Mouse (Mus musculus) left cerebral cortex, postnatal 10 days (tissue): ENCODE results near the gene Med27. TPM values are rescaled to one million over a fixed set of nuclear protein-coding genes. Genes with fewer than 3 reads are reported as not detected.
A peak's percentile ranks its signal among the peaks of the same experiment; 100 is the strongest.

Experiments
- DNase-seq, 2 experiments: peaks; one replicate each; pipeline ENCODE4 v3.0.0; 2021 to 2022; ENCODE audit warnings: low spot score in 2 of 2, mixed read lengths in 1 of 2; ENCODE audit errors: extremely low spot score in 1 of 2
- intact Hi-C: fragments of 180-260 bp; cut with DNase I; formaldehyde crosslinking; loops from one replicate; pipeline ENCODE4 v1.15.1; 2025
- total RNA-seq, 2 experiments: library from RNA; stranded (reverse); gene quantifications; 2 replicates each; pipeline ENCODE4 v1.2.3; 2021

The Med27 gene
- total RNA-seq = 10 to 100 TPM; 33.5 to 37.9 TPM

DNA sequence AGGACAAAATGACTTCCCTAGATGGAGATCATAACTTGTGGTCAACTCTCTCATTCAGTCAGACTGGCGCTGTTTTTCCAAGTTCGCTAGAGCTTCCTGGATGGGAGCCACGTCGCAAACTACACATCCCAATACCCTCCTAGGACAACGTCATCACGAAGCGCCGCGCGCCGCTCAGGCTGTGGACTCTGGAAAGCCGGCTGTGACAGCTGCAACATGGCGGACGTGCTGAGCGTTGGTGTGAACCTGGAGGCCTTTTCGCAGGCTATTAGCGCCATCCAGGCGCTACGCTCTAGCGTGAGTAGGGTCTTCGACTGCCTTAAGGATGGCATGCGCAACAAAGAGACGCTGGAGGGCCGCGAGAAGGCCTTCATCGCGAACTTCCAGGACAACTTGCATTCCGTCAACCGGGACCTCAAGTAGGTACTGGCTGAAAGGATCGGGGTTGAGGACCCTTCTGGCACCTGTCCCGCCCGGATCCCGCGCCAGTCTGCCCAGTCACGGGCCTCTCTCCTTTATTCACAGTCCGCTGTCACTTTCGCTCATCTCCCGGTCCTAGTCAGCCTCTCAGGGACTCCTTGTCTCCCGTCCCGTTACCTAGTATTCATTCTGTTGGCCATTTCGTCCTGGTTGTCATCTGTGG, at the start of gene Med27:
Med27 (plus strand) TSS at position 191 of the 643 bp plus-strand sequence.
- intact Hi-C loops = no loop called here

DNA sequence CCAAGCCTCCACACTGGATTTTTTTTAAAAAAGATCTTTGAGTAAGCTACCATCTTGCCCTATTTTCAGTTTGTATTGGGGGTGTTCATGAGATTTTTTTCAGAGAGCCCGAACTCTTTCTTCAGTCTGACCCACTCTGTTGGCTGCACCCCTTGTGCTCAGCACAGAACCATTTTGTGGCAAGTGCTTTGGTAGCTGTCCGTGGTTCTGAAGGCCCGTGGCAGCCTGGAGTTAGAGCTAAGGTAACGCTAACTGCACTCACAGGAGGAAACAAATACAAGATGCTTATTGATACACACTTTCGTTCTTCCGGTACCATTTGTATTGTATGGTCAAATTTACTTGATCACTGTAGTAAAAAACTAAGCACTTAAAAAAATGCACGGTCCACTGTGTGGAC, 36.7 kb upstream of the Med27 start:
- DNase-seq = no peak
- intact Hi-C loops = no loop called here

More for the DNA sequence above, at the start of gene Med27:
- peak; percentile 97 to 98 for DNase-seq

DNA sequence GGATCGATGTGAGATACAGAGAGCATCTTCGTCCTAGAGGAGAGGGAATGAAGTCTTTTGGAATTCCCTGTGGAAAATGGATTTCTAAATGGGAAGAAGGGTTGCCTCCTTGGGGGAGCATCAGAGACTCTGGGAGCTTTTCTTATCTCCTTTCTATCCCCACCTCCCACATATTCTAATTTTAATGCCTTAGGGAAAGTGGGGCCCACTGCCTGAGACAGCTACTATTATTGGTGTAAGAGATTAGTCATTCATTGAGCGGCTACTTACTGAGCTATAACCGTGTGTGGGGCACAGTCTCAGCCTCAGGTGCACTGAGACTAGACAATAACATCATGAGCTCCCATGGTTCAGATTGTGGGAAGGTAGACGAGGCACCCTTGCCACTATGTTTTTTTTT, 34.6 kb upstream of the Med27 start:
- intact Hi-C loops = no loop called here
- DNase-seq = no peak

DNA sequence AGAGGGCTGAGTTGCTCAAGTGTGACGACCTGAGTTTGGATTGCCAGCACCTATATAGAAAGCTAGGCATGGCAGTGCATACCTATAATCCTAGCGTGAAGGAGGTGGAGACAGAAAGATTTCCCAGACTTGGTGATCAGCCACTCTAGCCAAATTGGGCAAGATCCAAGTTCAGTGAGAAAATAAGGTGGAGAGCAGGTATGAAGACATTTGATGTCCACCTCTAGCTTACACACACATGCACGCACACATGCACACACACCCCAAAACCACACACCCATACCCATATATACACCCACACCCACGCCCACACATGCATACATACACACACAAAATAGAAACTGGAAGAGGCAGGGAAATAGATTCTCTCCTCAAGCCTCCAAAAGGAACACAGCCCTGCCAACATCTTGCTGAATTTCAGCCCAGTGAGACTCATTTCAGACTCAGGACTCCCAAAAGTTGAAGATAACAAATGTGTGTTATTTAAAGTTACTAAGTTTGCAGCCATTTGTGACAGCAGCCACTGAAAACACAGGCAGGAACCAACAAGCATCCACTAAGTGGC, 28.6 kb upstream of the Med27 start:
- intact Hi-C loops = no loop called here
- DNase-seq = peak in 1 of 2 experiments; percentile 50

DNA sequence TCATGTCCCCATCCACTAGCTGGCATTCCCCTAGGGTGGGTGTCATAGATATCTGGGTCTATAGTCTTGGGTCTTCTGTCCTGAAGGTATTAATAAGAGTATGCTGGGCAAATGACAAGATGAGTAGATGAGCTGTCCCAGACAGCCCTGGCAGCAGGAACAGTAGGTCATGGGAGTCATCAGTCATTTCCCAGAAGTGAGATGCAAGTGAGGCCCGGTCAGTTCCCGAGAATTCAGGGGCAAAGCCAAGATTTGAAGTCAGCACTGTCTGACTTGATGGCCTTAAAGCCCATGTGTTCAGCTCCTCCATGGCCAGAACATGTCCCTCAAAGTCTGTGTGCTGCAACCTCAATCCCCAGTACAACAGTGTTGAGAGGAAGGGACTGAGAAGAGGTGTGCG, 28.0 kb upstream of the Med27 start:
- intact Hi-C loops = no loop called here
- no peak for DNase-seq

DNA sequence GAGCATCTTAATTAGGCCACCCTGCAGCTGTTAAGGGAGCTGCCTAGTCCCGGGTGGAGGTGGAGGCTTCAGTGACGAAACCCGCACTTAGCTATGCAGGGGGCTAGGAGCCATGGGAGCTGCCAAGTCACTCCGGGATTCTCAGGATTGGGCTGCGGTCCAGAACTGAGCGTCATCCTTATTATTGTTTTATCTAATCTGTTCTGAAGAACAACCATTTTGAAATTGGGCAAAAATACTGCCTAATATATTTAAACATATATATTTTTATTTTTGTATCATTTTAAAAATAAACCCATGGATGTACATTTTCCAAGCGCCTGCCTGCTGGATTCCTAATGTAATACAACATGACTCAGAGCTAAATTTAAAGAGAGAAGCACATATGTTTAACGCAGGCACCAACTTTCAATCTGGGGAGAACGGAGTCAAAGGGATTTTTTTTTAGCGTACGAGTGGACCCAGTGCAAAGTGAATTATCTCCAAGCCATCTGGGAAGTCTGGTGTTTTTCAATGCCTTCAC, 26.3 kb upstream of the Med27 start:
- DNase-seq = peak; percentile 68 to 75
- intact Hi-C loops = no loop called here

DNA sequence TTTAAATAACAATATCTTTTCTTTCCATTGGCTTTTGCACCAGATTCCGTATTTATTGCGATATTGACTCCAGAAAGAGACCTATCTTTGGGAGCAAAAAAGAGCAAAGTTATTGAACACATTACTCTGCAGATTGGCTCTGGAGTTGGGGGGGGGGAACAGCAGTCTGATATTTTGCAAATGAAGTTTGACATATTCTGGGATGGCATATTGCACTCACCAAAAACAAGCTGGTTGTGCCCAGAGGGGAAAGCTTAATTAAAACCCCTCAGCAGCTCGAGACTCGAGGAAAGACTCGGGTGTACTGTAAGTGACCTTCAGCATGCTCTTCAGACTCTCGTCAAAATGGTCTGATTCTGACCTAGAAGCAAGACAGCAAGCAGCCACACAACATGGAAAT, 25.8 kb upstream of the Med27 start:
- intact Hi-C loops = no loop called here
- DNase-seq = no peak

DNA sequence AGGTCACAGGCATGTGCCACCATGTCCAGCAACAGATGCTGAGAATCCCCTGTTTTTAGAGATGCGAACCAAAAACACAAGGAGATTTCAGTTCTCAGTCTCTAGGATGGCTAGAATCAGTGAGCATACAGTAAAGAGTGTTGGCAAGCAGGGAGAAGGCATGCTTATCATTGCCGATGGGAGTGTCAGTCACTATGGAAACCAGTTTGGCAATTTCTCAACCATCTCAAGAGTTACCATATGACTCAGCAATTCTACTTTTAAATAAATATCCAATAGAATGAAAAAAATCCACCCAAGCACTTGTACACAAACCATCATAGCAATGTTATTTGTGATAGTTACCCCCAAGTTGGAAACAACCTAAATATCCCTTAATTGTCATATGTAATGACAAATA, 22.2 kb upstream of the Med27 start:
- peak in 1 of 2 experiments; percentile 25 for DNase-seq
- intact Hi-C loops = no loop called here

DNA sequence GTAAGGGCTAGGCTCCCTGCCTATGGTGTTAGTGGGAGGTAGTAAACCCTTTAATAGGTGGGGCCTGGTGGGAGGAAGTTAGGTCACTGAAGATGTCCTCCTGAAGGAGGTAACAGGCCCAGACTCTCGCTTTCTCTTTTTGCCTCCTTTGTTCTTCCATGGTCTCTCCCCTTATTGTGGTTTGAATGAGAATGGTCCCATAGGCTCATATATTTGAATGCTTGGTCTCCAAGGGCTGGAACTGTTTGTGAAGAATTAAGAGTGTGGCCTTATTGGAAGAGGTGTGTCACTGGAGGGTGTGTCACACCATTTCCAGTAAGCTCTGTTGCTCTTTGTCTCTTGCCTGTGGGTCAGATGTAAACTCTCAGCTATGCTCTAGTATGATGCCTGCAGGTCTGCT, 16.1 kb upstream of the Med27 start:
- intact Hi-C loops = no loop called here
- no peak for DNase-seq

DNA sequence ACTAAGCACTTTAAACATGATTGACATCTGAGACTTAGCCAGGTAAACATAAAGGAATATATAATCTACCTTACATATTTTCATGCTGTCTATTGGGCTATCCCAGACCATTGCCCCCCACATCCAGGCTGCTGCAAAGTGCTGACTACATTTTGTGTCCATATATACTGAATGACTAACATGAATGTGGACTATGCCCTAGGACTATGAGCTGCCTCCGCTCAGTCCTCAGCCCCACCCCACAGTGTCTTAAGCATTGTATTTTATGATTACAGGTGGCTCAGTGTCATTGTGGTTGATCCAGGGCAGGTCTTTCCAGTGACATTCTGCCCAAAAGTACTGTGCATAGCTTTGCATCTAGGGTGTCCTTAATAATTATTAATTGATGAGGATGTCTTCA, 8.2 kb upstream of the Med27 start:
- DNase-seq = no peak
- intact Hi-C loops = no loop called here

DNA sequence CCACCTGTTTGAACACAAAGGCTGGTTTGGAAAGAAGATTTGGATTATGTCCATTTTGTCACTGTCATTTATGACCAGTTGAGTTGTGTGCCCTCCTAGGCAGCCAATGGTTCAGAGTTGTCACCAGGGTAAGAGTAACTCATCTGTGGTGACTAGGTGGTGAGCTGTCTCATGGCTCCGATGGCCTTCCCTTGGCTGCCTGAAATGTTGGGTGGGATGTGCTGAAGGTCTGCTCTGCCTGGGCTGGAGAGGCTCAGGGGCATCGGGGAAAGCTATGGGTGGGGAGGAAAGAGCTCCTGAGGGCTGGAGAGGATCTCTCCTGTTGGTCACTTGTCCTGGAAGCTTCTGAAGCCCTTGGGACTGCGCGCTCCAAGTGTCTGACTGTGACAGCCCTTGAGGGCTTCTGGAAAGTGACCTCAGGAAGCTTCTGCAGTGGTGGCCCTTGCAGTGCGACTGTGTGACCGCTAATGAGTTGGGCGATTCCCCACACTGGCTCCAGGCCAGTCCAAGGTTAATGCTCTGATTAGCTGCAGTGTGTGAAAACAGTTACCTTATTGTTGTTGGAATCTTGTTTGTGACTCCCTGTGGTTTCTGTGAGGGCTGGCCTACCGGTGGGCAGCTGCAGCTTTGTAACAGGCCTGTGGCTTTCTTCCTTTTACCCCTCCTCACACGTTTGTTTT, 12.2 kb downstream of the Med27 start:
- intact Hi-C loops = no loop called here

DNA sequence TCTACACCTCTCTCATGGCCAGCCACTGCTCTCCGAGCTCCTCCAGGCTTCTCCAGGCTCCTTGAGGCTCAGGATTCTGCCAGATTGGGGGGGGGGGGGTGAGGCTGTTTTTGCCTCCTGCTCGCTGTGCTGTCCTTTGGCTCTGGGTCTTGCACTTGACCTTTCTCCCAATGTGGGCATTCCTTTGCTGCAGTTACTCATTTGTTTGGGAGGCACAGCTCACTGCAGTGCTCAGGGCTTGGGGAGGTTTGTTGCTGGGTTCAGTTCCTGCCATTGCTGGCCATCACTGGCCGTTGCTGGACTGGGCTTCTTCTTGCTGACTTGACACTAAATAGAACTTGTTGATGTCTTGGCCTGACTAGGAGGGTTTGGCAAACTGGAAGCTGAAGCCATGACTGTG, 14.3 kb downstream of the Med27 start:
- intact Hi-C loops = no loop called here

More for the DNA sequence above, 12.2 kb downstream of the Med27 start:
- peak in 1 of 2 experiments; percentile 55 for DNase-seq

DNA sequence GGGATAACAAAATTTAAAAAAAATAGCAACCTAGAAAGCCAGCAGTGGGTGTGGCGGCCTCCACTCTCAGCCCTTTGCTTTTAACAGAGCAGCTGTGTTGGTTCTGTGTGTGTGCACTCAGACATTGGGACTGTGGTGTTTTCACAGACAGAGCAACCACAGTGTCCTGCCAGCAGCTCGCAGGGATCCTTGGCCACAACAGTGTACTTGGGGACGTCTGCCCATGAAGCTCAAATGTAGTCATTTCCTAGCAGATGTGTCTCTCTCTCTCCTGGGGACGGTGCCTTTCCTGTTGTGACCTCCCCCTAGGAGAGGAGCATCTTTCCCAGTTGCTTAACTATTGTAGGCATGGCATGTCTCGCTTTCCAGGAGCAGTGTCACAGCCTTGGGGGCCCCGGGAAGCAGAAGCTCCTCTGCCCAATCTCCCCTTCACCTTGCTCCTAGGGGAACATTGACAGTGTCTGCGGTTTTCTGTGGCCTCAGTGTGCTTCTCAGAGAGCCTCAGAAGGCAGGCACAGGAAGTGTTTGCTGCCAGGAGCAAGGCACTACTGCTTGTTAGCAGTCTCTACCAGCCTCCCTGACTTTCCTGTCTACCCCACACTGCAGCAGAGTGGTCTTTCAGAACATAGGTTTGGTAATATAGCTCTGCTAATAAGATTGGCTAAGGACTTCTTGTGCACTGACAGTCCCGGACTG, 18.5 kb downstream of the Med27 start:
- no peak for DNase-seq
- intact Hi-C loops = no loop called here

More for the DNA sequence above, 14.3 kb downstream of the Med27 start:
- DNase-seq = no peak

DNA sequence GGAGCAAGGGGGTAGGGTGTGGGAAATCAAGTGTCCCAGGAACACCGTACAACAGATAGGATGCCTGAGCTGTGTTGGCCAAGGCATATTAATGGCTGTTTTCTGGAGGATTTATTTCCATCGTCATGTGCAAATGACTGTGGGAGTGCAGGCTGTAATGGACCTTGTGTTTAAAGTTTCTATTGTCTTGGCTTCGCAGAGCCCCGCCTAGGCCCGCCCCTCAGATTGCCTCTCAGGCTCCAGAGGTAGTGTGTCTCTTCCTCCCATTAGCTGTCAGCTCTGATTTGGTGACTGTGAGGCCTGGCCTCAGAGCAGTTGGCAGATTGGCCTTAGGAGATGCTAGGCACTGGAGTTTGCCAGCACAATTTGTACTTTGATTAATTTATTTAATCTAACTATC, 22.1 kb downstream of the Med27 start:
- no peak for DNase-seq
- intact Hi-C loops = no loop called here

DNA sequence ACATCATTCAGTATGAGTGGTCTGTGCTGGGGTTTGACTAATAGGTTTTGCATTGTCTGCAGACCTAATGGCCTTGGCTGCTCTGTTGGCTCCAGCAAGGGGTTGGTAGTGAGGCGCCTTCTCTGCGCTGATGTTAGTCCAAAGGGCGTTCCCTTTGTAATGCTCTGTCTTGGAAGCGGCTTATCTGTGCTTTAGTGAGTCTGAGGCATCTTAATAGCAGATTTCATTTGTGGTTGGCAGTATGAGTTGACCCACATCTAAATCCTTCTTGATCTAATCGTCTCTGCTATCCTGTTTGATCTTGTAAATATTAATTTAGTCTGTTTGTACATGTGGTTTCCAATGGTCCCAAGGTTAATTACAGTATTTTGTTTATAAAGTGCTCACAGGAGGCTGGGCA, 25.6 kb downstream of the Med27 start:
- intact Hi-C loops = no loop called here
- no peak for DNase-seq

DNA sequence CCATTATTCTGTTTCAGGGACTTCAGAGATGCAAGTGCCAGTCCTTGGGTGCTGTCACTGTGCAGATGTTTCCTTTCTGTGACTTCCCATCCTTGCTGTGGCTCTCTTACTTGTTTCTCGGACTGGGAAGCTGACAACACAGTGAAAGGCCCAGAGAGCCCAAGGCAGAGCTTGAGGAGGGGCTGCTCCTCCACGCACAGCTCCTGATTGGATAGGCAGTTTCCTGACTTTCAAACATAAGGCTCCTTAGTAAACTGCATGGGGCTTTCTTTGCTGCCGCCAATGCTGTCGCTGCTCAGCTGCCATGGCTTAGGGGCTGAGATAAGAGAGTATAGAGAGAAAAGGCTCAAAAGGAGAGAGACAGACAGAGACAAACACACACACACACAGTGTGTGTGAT, 35.1 kb downstream of the Med27 start:
- intact Hi-C loops = no loop called here
- DNase-seq = no peak

DNA sequence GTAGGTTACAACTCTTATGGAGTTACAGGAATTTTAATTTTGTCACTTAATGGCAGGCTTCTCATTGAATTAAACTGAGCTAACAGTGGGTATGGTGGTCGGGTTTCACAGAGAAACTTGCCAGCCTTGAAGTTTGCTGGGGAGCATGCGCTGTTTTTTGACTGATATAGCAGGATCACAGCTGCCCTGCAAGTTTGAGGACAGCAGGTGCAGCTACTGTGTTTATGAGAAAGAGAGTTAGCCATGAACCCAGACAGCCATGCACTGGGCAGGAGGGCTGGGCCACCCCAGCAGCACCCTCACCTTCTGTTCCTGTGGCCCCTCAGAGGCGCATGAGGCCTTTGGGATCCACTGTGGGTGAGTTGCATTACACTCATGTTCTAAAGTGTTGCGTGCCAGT, 36.0 kb downstream of the Med27 start:
- intact Hi-C loops = no loop called here
- DNase-seq = no peak

DNA sequence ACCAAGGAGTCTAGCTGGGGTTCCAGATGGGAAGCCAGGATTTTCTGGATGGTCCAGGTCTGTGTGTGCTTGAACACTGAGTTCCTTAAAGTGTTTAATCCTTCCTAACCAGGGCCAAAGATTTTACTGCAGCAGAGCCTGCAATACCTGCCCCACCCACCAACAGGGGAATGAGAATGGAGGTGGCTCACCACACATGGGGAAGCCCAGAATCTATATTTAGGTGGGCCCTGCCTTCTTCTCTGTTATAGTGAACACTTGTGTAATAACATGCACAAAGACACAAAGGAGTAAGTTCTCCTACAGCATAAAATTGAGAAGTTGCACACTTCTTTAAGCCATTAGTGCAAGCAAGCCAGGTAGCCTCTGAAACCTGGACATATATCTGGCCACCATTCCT, 36.5 kb downstream of the Med27 start:
- no peak for DNase-seq
- intact Hi-C loops = no loop called here

DNA sequence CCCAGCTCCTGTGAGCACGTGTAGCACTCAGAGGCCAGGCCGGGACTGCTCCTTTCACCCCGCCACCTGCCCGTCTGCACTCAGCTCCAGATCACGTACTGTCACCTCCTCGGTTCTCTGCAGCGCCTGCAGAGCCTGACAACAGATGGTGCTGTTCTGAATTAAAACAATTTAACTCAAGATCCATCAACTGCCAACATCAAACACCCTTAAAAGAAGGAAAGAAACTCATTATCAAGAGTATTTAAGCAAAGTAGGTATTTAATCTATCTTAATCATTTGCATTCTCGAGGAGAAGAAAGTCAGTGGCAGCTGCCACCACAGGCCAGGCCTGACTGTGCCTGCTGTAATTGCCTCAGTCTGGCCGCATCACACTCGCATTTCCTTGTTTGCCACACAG, 38.8 kb downstream of the Med27 start:
- DNase-seq = no peak
- intact Hi-C loops = no loop called here

DNA sequence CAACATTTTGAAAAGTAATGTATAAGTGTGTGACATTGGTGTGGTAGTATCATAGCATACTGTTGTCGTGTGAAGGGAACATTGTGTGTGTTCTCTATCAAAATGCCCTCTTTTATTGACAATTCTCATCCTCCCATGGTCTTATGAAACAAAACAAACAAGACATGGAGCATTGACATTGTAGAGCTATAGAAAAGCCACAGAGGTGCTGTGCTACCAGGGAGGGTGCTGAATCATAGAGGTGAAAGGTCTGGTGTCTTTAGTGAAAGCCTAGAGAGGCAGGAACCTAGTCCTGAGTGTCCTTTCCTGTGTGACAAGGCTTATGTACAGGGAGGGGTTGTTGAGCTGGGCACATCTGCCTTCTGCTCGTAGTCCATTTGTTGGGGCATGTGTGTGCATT, 40.6 kb downstream of the Med27 start:
- no peak for DNase-seq
- intact Hi-C loops = no loop called here
